Mouse (Mus musculus) lung, adult 2 months (tissue): ENCODE measurements around the gene Zcchc4. TPM values are rescaled to one million over a fixed set of nuclear protein-coding genes. Genes with fewer than 3 reads are reported as not detected.

Experiments used
- DNase-seq: peaks from one replicate; pipeline ENCODE4 v3.0.0; 2022
- H3K4me1 ChIP-seq: fragments of 200-500 bp; 2 replicates; pipeline ENCODE4 v1.6.1; 2011; ENCODE audit warnings: low read length; ENCODE audit not compliant: control insufficient read depth, insufficient read depth
- H3K4me3 ChIP-seq: fragments of 200-500 bp; replicated peaks from 2 replicates; pipeline ENCODE3; 2011; ENCODE audit warnings: low read depth, mild to moderate bottlenecking, control low read depth, low read length; ENCODE audit errors: extremely low read depth
- CTCF ChIP-seq: fragments of 200-500 bp; IDR thresholded peaks from 2 replicates; pipeline ENCODE4 v1.5.1; 2011; ENCODE audit warnings: mild to moderate bottlenecking, low read length, control low read depth; ENCODE audit not compliant: insufficient read depth
- POLR2A ChIP-seq: fragments of 200-500 bp; IDR thresholded peaks from 2 replicates; pipeline ENCODE4 v1.6.1; 2011; ENCODE audit warnings: low read depth, mild to moderate bottlenecking, control low read depth, low read length, borderline replicate concordance; ENCODE audit errors: extremely low read depth
- WGBS: fragments of 180-500 bp; shearing (Covaris S2); methylation state at CpG from one replicate; pipeline ENCODE4 v1.1.7; 2018; 5-methylcytosine and 5-hydroxymethylcytosine counted together
- polyA plus RNA-seq: library from polyadenylated mRNA; depleted of rRNA; stranded (reverse); fragments of >200 nt; gene quantifications from 2 replicates; pipeline ENCODE4 v1.2.3, GENCODE M21; 2012

The Zcchc4 gene
- polyA plus RNA-seq, 1 experiment, result 7.2 TPM

GRCm38 (mm10) chr5:52813312-52813711, 38.1 kb downstream of the Zcchc4 start:
- Histone ChIP-seq H3K4me1 (no peaks in the 10 kb centered on the region), H3K4me3 (no peak overlapping the region)
- DNase-seq, result no peak
- no peak for TF ChIP-seq POLR2A
- TF ChIP-seq CTCF, result no peak
- WGBS, result 94% methylated on average over 7 of the region's 7 CpGs

- 90% methylated on average over 7 of the region's 7 CpGs for WGBS
- no peak for TF ChIP-seq CTCF
- TF ChIP-seq POLR2A, result no peak
- no peaks in the 10 kb centered on the region for H3K4me1 ChIP-seq
- DNase-seq, result no peak
- no peak overlapping the region for H3K4me3 ChIP-seq
Measured at GRCm38 (mm10) chr5:52818676-52819075, 43.5 kb downstream of the Zcchc4 start.

- WGBS, result 28% methylated on average over 3 of the region's 3 CpGs
- no peaks in the 10 kb centered on the region; the same call in 1 of the 2 replicates for H3K4me1 ChIP-seq
- peak; percentile 21 for DNase-seq
- TF ChIP-seq CTCF, result peak; percentile 13; the same call in 1 of the 2 replicates
- no peak for TF ChIP-seq POLR2A
- H3K4me3 ChIP-seq, result no peak overlapping the region
Measured at GRCm38 (mm10) chr5:52821691-52822090, 46.5 kb downstream of the Zcchc4 start.

- TF ChIP-seq POLR2A (no peak), CTCF (no peak)
- DNase-seq, result no peak
- 81% methylated on average over 4 of the region's 4 CpGs for WGBS
- Histone ChIP-seq H3K4me3 (no peak overlapping the region), H3K4me1 (no peaks in the 10 kb centered on the region; the same call in none of the 2 replicates)
Measured at GRCm38 (mm10) chr5:52827923-52828322, 52.7 kb downstream of the Zcchc4 start.

GRCm38 (mm10) chr5:52833005-52833404, 57.8 kb downstream of the Zcchc4 start:
- TF ChIP-seq POLR2A (no peak), CTCF (no peak)
- Histone ChIP-seq H3K4me1 (peaks cover 4% of the 10 kb centered on the region), H3K4me3 (no peak overlapping the region)
- peak; percentile 20 for DNase-seq

GRCm38 (mm10) chr5:52833761-52834274, 58.6 kb downstream of the Zcchc4 start, which contains the start of gene Anapc4:
TSS of gene Anapc4 (plus strand) at chr5:52834012.
- Histone ChIP-seq H3K4me1 (peaks cover 4% of the 10 kb centered on the region), H3K4me3 (peak within 1 kb of the TSS; percentile 90)
- DNase-seq, result peak; percentile 100
- TF ChIP-seq CTCF (no peak), POLR2A (peak; percentile 77; the same call in 1 of the 2 replicates)
- WGBS, result under 1% methylated on average over 50 of the region's 50 CpGs

GRCm38 (mm10) chr5:52834386-52834785, 59.2 kb downstream of the Zcchc4 start:
- H3K4me1 ChIP-seq, result peaks cover 4% of the 10 kb centered on the region
- WGBS, result 4% methylated on average over 8 of the region's 8 CpGs
- no peak for DNase-seq
- peak overlapping the region; percentile 90 for H3K4me3 ChIP-seq
- TF ChIP-seq CTCF, result no peak
- TF ChIP-seq POLR2A, result no peak

GRCm38 (mm10) chr5:52844319-52844718, 69.1 kb downstream of the Zcchc4 start:
- 72% methylated on average over 7 of the region's 7 CpGs for WGBS
- no peak for TF ChIP-seq CTCF
- no peak for TF ChIP-seq POLR2A
- Histone ChIP-seq H3K4me1 (no peaks in the 10 kb centered on the region), H3K4me3 (no peak overlapping the region)
- no peak for DNase-seq

GRCm38 (mm10) chr5:52855727-52856126, 80.5 kb downstream of the Zcchc4 start:
- DNase-seq, result no peak
- WGBS, result 91% methylated on average over 5 of the region's 5 CpGs
- no peak for TF ChIP-seq POLR2A
- TF ChIP-seq CTCF, result no peak
- no peak overlapping the region for H3K4me3 ChIP-seq
- H3K4me1 ChIP-seq, result peaks cover 2% of the 10 kb centered on the region; the same call in 1 of the 2 replicates

- Histone ChIP-seq H3K4me3 (no peak overlapping the region), H3K4me1 (no peaks in the 10 kb centered on the region; the same call in 1 of the 2 replicates)
- no peak for DNase-seq
- TF ChIP-seq CTCF, result no peak
- TF ChIP-seq POLR2A, result no peak
- WGBS, result 79% methylated on average over 8 of the region's 8 CpGs
Measured at GRCm38 (mm10) chr5:52864446-52864845, 89.2 kb downstream of the Zcchc4 start.

GRCm38 (mm10) chr5:52865825-52866224, 90.6 kb downstream of the Zcchc4 start:
- WGBS, result 32% methylated on average over 9 of the region's 9 CpGs
- no peaks in the 10 kb centered on the region; the same call in 1 of the 2 replicates for H3K4me1 ChIP-seq
- DNase-seq, result no peak
- no peak overlapping the region for H3K4me3 ChIP-seq
- TF ChIP-seq CTCF (no peak), POLR2A (no peak)
